Mouse (Mus musculus): ENCODE results near the gene Gm17359. TPM values are rescaled to one million over a fixed set of nuclear protein-coding genes. Genes with fewer than 3 reads are reported as not detected.
A peak's percentile ranks its signal among the peaks of the same experiment; 100 is the strongest.

Gene Gm17359
- polyA plus RNA-seq, 1 experiment from 2014 or later = not detected

GRCm38 (mm10) chr3:79484286-79485063, 148.0 kb downstream of the Gm17359 start:
- Histone ChIP-seq H3K4me1 (replicated peaks; ENCODE audit: control insufficient read depth, insufficient read depth, low read length) (no peaks in the 10 kb centered on the region), H3K9ac (ENCODE audit: low read length) (no peak overlapping the region), H3K36me3 (ENCODE audit: control insufficient read depth, insufficient read depth, low read length) (peaks cover 39% of the 10 kb centered on the region), H3K27ac (ENCODE audit: low read depth) (no peak overlapping the region), H3K27me3 (replicated peaks; ENCODE audit: control insufficient read depth, insufficient read depth, low read length) (no peaks in the 10 kb centered on the region), H3K4me2 (ENCODE audit: low read length) (no peak overlapping the region), H3K4me3 (ENCODE audit: low read depth, low read length) (no peak overlapping the region), H3K9me3 (ENCODE audit: control insufficient read depth, low read length) (no peaks in the 10 kb centered on the region)
- ATAC-seq (replicated peaks; ENCODE audit: low FRiP score, low TSS enrichment, low read depth) (no peak), DNase-seq (ENCODE audit: low spot score) (no peak)
- 85% methylated on average over 16 of the region's 16 CpGs for WGBS

GRCm38 (mm10) chr3:79488025-79488424, 151.6 kb downstream of the Gm17359 start:
- Histone ChIP-seq H3K27me3 (replicated peaks; ENCODE audit: control insufficient read depth, insufficient read depth, low read length) (no peaks in the 10 kb centered on the region), H3K9ac (ENCODE audit: low read length) (no peak overlapping the region), H3K36me3 (ENCODE audit: control insufficient read depth, insufficient read depth, low read length) (peaks cover 35% of the 10 kb centered on the region), H3K4me2 (ENCODE audit: low read length) (no peak overlapping the region), H3K4me1 (replicated peaks; ENCODE audit: control insufficient read depth, insufficient read depth, low read length) (no peaks in the 10 kb centered on the region), H3K27ac (ENCODE audit: low read depth) (no peak overlapping the region), H3K9me3 (ENCODE audit: control insufficient read depth, low read length) (no peaks in the 10 kb centered on the region), H3K4me3 (ENCODE audit: low read depth, low read length) (no peak overlapping the region)
- no peak for DNase-seq (ENCODE audit: low spot score)
- WGBS = 92% methylated on average over 7 of the region's 7 CpGs
- peak; percentile 50; the same call in 1 of the 2 replicates for ATAC-seq (replicated peaks; ENCODE audit: low FRiP score, low TSS enrichment, low read depth)

- 93% methylated on average over 5 of the region's 5 CpGs for WGBS
- no peak for ATAC-seq (replicated peaks; ENCODE audit: low FRiP score, low TSS enrichment, low read depth)
These were observed 153.6 kb downstream of the Gm17359 start for GRCm38 (mm10) chr3:79490102-79490501.

DNA sequence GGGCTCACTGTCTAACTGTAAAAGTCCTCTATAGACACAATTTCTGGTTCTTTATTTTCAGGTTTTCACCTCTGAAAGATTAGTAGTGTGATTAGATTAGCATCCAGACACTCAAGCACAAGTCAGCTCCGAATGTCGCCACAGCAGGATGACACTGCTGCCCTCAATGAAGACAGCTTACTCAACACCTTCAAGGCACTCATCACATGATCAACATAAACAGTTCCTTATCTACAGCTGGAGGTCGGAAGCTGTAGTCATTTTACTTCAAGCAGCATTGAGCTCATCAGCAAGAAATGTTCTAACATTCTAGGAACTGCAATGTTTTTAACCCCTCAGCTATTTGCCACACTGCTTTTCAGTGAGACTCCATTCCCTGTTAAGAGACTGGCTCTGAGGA, 155.2 kb downstream of the Gm17359 start:
- Histone ChIP-seq H3K27ac (ENCODE audit: low read depth) (no peak overlapping the region), H3K4me1 (replicated peaks; ENCODE audit: control insufficient read depth, insufficient read depth, low read length) (no peaks in the 10 kb centered on the region), H3K4me3 (ENCODE audit: low read depth, low read length) (no peak overlapping the region), H3K36me3 (ENCODE audit: control insufficient read depth, insufficient read depth, low read length) (peaks cover 32% of the 10 kb centered on the region), H3K27me3 (replicated peaks; ENCODE audit: control insufficient read depth, insufficient read depth, low read length) (no peaks in the 10 kb centered on the region), H3K9me3 (ENCODE audit: control insufficient read depth, low read length) (no peaks in the 10 kb centered on the region), H3K4me2 (ENCODE audit: low read length) (no peak overlapping the region), H3K9ac (ENCODE audit: low read length) (no peak overlapping the region)
- DNase-seq (ENCODE audit: low spot score) = no peak
- WGBS = 67% methylated on average over 3 of the region's 3 CpGs
- ATAC-seq (replicated peaks; ENCODE audit: low FRiP score, low TSS enrichment, low read depth) = no peak

More at GRCm38 (mm10) chr3:79490102-79490501, 153.6 kb downstream of the Gm17359 start:
- Histone ChIP-seq H3K27ac (ENCODE audit: low read depth) (no peak overlapping the region), H3K9me3 (ENCODE audit: control insufficient read depth, low read length) (no peaks in the 10 kb centered on the region), H3K27me3 (replicated peaks; ENCODE audit: control insufficient read depth, insufficient read depth, low read length) (no peaks in the 10 kb centered on the region), H3K4me2 (ENCODE audit: low read length) (no peak overlapping the region), H3K36me3 (ENCODE audit: control insufficient read depth, insufficient read depth, low read length) (peaks cover 41% of the 10 kb centered on the region), H3K4me3 (ENCODE audit: low read depth, low read length) (no peak overlapping the region), H3K4me1 (replicated peaks; ENCODE audit: control insufficient read depth, insufficient read depth, low read length) (no peaks in the 10 kb centered on the region), H3K9ac (ENCODE audit: low read length) (no peak overlapping the region)
- no peak for DNase-seq (ENCODE audit: low spot score)

- no peak for ATAC-seq (replicated peaks; ENCODE audit: low FRiP score, low TSS enrichment, low read depth)
These were observed 156.6 kb downstream of the Gm17359 start for GRCm38 (mm10) chr3:79493064-79493463.

DNA sequence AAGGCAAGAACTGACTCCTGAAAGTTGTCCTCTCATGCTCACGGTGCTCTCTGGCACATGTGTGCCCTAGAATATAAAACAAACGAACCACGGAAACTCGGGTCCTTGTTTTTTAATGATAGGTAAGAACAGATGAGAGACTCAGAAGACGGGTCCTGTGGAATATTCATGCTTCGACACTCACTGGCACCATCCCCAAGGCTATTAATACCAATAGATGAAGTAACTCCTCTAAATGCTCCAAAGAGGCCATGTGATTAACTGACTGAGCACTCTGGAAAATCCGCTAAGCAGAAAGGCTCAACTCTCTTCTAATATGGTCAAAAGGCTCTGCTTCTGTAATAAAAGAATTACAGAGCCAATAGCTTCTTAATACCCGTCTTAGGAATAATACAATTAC, 157.6 kb downstream of the Gm17359 start:
- WGBS = 89% methylated on average over 8 of the region's 8 CpGs
- Histone ChIP-seq H3K36me3 (ENCODE audit: control insufficient read depth, insufficient read depth, low read length) (peaks cover 29% of the 10 kb centered on the region), H3K4me3 (ENCODE audit: low read depth, low read length) (no peak overlapping the region), H3K9ac (ENCODE audit: low read length) (no peak overlapping the region), H3K4me2 (ENCODE audit: low read length) (no peak overlapping the region), H3K27me3 (replicated peaks; ENCODE audit: control insufficient read depth, insufficient read depth, low read length) (no peaks in the 10 kb centered on the region), H3K27ac (ENCODE audit: low read depth) (no peak overlapping the region), H3K4me1 (replicated peaks; ENCODE audit: control insufficient read depth, insufficient read depth, low read length) (no peaks in the 10 kb centered on the region), H3K9me3 (ENCODE audit: control insufficient read depth, low read length) (no peaks in the 10 kb centered on the region)
- ATAC-seq (replicated peaks; ENCODE audit: low FRiP score, low TSS enrichment, low read depth) = no peak
- DNase-seq (ENCODE audit: low spot score) = no peak

More at GRCm38 (mm10) chr3:79493064-79493463, 156.6 kb downstream of the Gm17359 start:
- no peaks in the 10 kb centered on the region for H3K9me3 ChIP-seq (ENCODE audit: control insufficient read depth, low read length)
- no peaks in the 10 kb centered on the region for H3K27me3 ChIP-seq (replicated peaks; ENCODE audit: control insufficient read depth, insufficient read depth, low read length)
- no peak overlapping the region for H3K9ac ChIP-seq (ENCODE audit: low read length)
- no peaks in the 10 kb centered on the region for H3K4me1 ChIP-seq (replicated peaks; ENCODE audit: control insufficient read depth, insufficient read depth, low read length)
- 96% methylated on average over 10 of the region's 10 CpGs for WGBS
- no peak overlapping the region for H3K4me2 ChIP-seq (ENCODE audit: low read length)
- no peak for DNase-seq (ENCODE audit: low spot score)
- H3K4me3 ChIP-seq (ENCODE audit: low read depth, low read length) = no peak overlapping the region
- peaks cover 30% of the 10 kb centered on the region for H3K36me3 ChIP-seq (ENCODE audit: control insufficient read depth, insufficient read depth, low read length)
- no peak overlapping the region for H3K27ac ChIP-seq (ENCODE audit: low read depth)

DNA sequence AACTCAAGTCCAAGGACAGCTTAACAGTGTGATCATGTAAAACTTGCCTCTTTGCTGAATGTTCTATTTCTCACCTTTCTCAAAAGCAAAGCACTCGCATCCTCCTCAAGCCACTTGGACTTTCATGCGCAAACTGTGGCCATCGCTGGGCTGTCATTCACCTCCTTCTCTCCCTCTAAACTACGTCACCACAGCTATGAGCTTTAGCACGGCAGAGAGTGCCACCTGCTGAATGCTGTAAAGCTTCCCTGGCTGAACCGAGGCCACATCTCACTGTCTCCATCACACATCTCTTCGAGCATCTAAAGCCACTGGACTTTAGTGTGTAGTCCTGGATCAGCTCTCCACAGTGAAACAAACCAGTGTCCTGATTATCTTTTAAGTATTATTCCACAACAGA, 158.7 kb downstream of the Gm17359 start:
- DNase-seq (ENCODE audit: low spot score) (no peak), ATAC-seq (replicated peaks; ENCODE audit: low FRiP score, low TSS enrichment, low read depth) (no peak)
- WGBS = 84% methylated on average over 7 of the region's 7 CpGs
- peaks cover 33% of the 10 kb centered on the region for H3K36me3 ChIP-seq (ENCODE audit: control insufficient read depth, insufficient read depth, low read length)
- no peak overlapping the region for H3K9ac ChIP-seq (ENCODE audit: low read length)
- H3K4me2 ChIP-seq (ENCODE audit: low read length) = no peak overlapping the region
- no peaks in the 10 kb centered on the region for H3K4me1 ChIP-seq (replicated peaks; ENCODE audit: control insufficient read depth, insufficient read depth, low read length)
- H3K27ac ChIP-seq (ENCODE audit: low read depth) = no peak overlapping the region
- H3K4me3 ChIP-seq (ENCODE audit: low read depth, low read length) = no peak overlapping the region
- H3K27me3 ChIP-seq (replicated peaks; ENCODE audit: control insufficient read depth, insufficient read depth, low read length) = no peaks in the 10 kb centered on the region
- H3K9me3 ChIP-seq (ENCODE audit: control insufficient read depth, low read length) = no peaks in the 10 kb centered on the region

GRCm38 (mm10) chr3:79496668-79497067, 160.2 kb downstream of the Gm17359 start:
- Histone ChIP-seq H3K9me3 (ENCODE audit: control insufficient read depth, low read length) (no peaks in the 10 kb centered on the region), H3K4me1 (replicated peaks; ENCODE audit: control insufficient read depth, insufficient read depth, low read length) (no peaks in the 10 kb centered on the region), H3K9ac (ENCODE audit: low read length) (no peak overlapping the region), H3K4me3 (ENCODE audit: low read depth, low read length) (no peak overlapping the region), H3K27me3 (replicated peaks; ENCODE audit: control insufficient read depth, insufficient read depth, low read length) (no peaks in the 10 kb centered on the region), H3K27ac (ENCODE audit: low read depth) (no peak overlapping the region), H3K4me2 (ENCODE audit: low read length) (no peak overlapping the region), H3K36me3 (ENCODE audit: control insufficient read depth, insufficient read depth, low read length) (peaks cover 29% of the 10 kb centered on the region)
- ATAC-seq (replicated peaks; ENCODE audit: low FRiP score, low TSS enrichment, low read depth) = no peak
- WGBS = 80% methylated on average over 6 of the region's 6 CpGs
- DNase-seq (ENCODE audit: low spot score) = no peak

DNA sequence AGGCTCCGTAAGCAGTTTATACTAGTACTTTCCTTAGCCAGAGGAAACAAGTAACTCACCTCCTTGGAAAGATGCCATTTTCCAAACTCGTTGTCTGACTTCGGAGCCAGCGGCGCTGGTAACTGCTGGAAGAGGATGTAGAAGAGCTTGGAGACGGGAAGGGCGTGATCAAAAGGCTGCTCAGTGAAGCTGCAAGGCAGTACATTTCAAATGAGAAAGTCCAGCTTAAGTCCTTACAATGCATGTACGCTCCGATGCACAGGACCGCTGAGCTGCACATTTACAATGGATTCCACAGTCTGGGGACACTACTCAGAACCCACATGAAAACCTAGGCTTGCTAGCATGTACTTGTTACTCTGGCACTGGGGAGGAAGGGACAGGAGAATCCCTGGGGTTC, 163.8 kb downstream of the Gm17359 start:
- DNase-seq (ENCODE audit: low spot score) = no peak
- H3K4me3 ChIP-seq (ENCODE audit: low read depth, low read length) = no peak overlapping the region

More for the DNA sequence above, 163.8 kb downstream of the Gm17359 start:
- Histone ChIP-seq H3K9me3 (ENCODE audit: control insufficient read depth, low read length) (no peaks in the 10 kb centered on the region), H3K4me2 (ENCODE audit: low read length) (no peak overlapping the region), H3K27ac (ENCODE audit: low read depth) (no peak overlapping the region), H3K9ac (ENCODE audit: low read length) (no peak overlapping the region), H3K4me1 (replicated peaks; ENCODE audit: control insufficient read depth, insufficient read depth, low read length) (no peaks in the 10 kb centered on the region), H3K27me3 (replicated peaks; ENCODE audit: control insufficient read depth, insufficient read depth, low read length) (no peaks in the 10 kb centered on the region), H3K36me3 (ENCODE audit: control insufficient read depth, insufficient read depth, low read length) (0 out of 2 replicates have a peak, but pooled peaks cover 14% of the 10 kb centered on the region)
- 86% methylated on average over 10 of the region's 10 CpGs for WGBS
- ATAC-seq (replicated peaks; ENCODE audit: low FRiP score, low TSS enrichment, low read depth) = no peak

All from intestine, embryonic 14.5 days (tissue).